24 mouse cellular contexts compared by ENCODE assay signal in genomic region chr8:57330106-57330505, GRCm38 (mm10). TPM values are rescaled to one million over a fixed set of nuclear protein-coding genes. Genes with fewer than 3 reads are reported as not detected.
A peak's percentile ranks its signal among the peaks of the same experiment; 100 is the strongest.
DNase-seq lines count a peak whose midpoint lies in the region; ATAC-seq lines count a peak whose summit lies in the region.
"Had no signal": no experiment of that assay in that cellular context is flagged by ENCODE, and none has a peak within 500 bp of the region (broad histone marks: within the 10 kb centered on the region; RNA-seq: fewer than 3 reads in every experiment).

No protein-coding gene starts in this region.

- H3K27ac ChIP-seq in heart, embryonic 11.5 days (ENCODE audit: low read depth, low read length), result peak overlapping the region; percentile 29; the same call in 1 of the 2 replicates
- H3K27ac ChIP-seq in liver, embryonic 11.5 days (ENCODE audit: low read depth, low read length), result no peak overlapping the region
- H3K27ac ChIP-seq in liver, embryonic 12.5 days, result no peak overlapping the region
- no peak overlapping the region; the same call in 1 of the 2 replicates for H3K27ac ChIP-seq in embryonic facial prominence, embryonic 13.5 days
- H3K27ac ChIP-seq in limb, embryonic 12.5 days, result 0 out of 2 replicates have a peak overlapping the region, but pooled peaks have one; percentile 23
- H3K27ac ChIP-seq: forebrain, embryonic 15.5 days; hindbrain, embryonic 14.5 days; intestine, embryonic 15.5 days; left cerebral cortex, adult 2 months had no signal

- H3K36me3 ChIP-seq in heart, embryonic 11.5 days (ENCODE audit: control insufficient read depth, insufficient read depth, low read length), result no peaks in the 10 kb centered on the region
- H3K36me3 ChIP-seq in liver, embryonic 11.5 days (ENCODE audit: control insufficient read depth, insufficient read depth, low read length), result no peaks in the 10 kb centered on the region
- no peaks in the 10 kb centered on the region for H3K36me3 ChIP-seq in liver, embryonic 12.5 days
- H3K36me3 ChIP-seq in embryonic facial prominence, embryonic 13.5 days, result no peaks in the 10 kb centered on the region
- H3K36me3 ChIP-seq in limb, embryonic 12.5 days, result peaks cover 11% of the 10 kb centered on the region; the same call in 1 of the 2 replicates
- H3K36me3 ChIP-seq: embryonic facial prominence, embryonic 12.5 days; forebrain, embryonic 15.5 days; intestine, embryonic 15.5 days had no signal

- 35% methylated on average over 2 of the region's 2 CpGs for WGBS in heart, embryonic 11.5 days (ENCODE audit: insufficient replicate concordance)
- WGBS in liver, embryonic 11.5 days, result 34% methylated on average over 2 of the region's 2 CpGs
- 41% methylated on average over 2 of the region's 2 CpGs for WGBS in liver, embryonic 12.5 days (ENCODE audit: insufficient replicate concordance)
- 12% methylated on average over 2 of the region's 2 CpGs for WGBS in embryonic facial prominence, embryonic 13.5 days
- 27% methylated on average over 2 of the region's 2 CpGs for WGBS in limb, embryonic 12.5 days

- peak overlapping the region; percentile 74; the same call in 1 of the 2 replicates for H3K4me2 ChIP-seq in heart, embryonic 11.5 days
- H3K4me2 ChIP-seq in liver, embryonic 11.5 days, result no peak overlapping the region
- H3K4me2 ChIP-seq in liver, embryonic 12.5 days, result no peak overlapping the region
- peak overlapping the region; percentile 52 for H3K4me2 ChIP-seq in embryonic facial prominence, embryonic 13.5 days
- H3K4me2 ChIP-seq in limb, embryonic 12.5 days, result peak overlapping the region; percentile 74
- H3K4me2 ChIP-seq: forebrain, embryonic 15.5 days; hindbrain, embryonic 14.5 days; intestine, embryonic 15.5 days had no signal

- no peak for ATAC-seq in heart, embryonic 11.5 days (replicated peaks; ENCODE audit: insufficient number of reproducible peaks, low FRiP score, low TSS enrichment)
- no peak for ATAC-seq in liver, embryonic 11.5 days (replicated peaks; ENCODE audit: low FRiP score)
- no peak for ATAC-seq in liver, embryonic 12.5 days
- ATAC-seq in embryonic facial prominence, embryonic 13.5 days (ENCODE audit: insufficient number of reproducible peaks, insufficient read depth, low FRiP score, low TSS enrichment, low read depth), result no peak
- ATAC-seq in limb, embryonic 12.5 days (ENCODE audit: insufficient number of reproducible peaks, insufficient read depth, low FRiP score, low TSS enrichment, low read depth), result no peak
- ATAC-seq: forebrain, embryonic 15.5 days; intestine, embryonic 15.5 days; midbrain, embryonic 16.5 days had no signal

- no peaks in the 10 kb centered on the region for H3K9me3 ChIP-seq in heart, embryonic 11.5 days (replicated peaks; ENCODE audit: control insufficient read depth, low read length)
- H3K9me3 ChIP-seq in liver, embryonic 11.5 days (ENCODE audit: control insufficient read depth, low read length), result no peaks in the 10 kb centered on the region
- no peaks in the 10 kb centered on the region for H3K9me3 ChIP-seq in liver, embryonic 12.5 days (replicated peaks)
- no peaks in the 10 kb centered on the region for H3K9me3 ChIP-seq in embryonic facial prominence, embryonic 13.5 days
- H3K9me3 ChIP-seq in limb, embryonic 12.5 days, result no peaks in the 10 kb centered on the region
- H3K9me3 ChIP-seq: embryonic facial prominence, embryonic 12.5 days; forebrain, embryonic 15.5 days; intestine, embryonic 15.5 days had no signal

- H3K27me3 ChIP-seq in heart, embryonic 11.5 days (ENCODE audit: control insufficient read depth, insufficient read depth, low read length), result no peaks in the 10 kb centered on the region
- peaks cover 100% of the 10 kb centered on the region for H3K27me3 ChIP-seq in liver, embryonic 11.5 days (replicated peaks; ENCODE audit: control insufficient read depth, insufficient read depth, low read length)
- H3K27me3 ChIP-seq in liver, embryonic 12.5 days (replicated peaks), result peaks cover 100% of the 10 kb centered on the region
- H3K27me3 ChIP-seq in embryonic facial prominence, embryonic 13.5 days, result peaks cover 100% of the 10 kb centered on the region
- H3K27me3 ChIP-seq in limb, embryonic 12.5 days, result peaks cover 59% of the 10 kb centered on the region

- peak overlapping the region; percentile 3; the same call in 1 of the 2 replicates for H3K4me3 ChIP-seq in heart, embryonic 11.5 days (ENCODE audit: low read depth, low read length)
- no peak overlapping the region for H3K4me3 ChIP-seq in liver, embryonic 11.5 days (ENCODE audit: low read depth, low read length)
- H3K4me3 ChIP-seq in liver, embryonic 12.5 days, result no peak overlapping the region
- H3K4me3 ChIP-seq in embryonic facial prominence, embryonic 13.5 days, result no peak overlapping the region
- no peak overlapping the region for H3K4me3 ChIP-seq in limb, embryonic 12.5 days (replicated peaks)
- H3K4me3 ChIP-seq: embryonic facial prominence, embryonic 12.5 days; forebrain, embryonic 15.5 days; intestine, embryonic 15.5 days; left cerebral cortex, adult 2 months; megakaryocyte, embryonic 14.5 days had no signal

- H3K4me1 ChIP-seq in heart, embryonic 11.5 days (ENCODE audit: control insufficient read depth, insufficient read depth, low read length), result peaks cover 29% of the 10 kb centered on the region
- 0 out of 2 replicates have a peak, but pooled peaks cover 7% of the 10 kb centered on the region for H3K4me1 ChIP-seq in liver, embryonic 11.5 days (replicated peaks; ENCODE audit: control insufficient read depth, insufficient read depth, low read length)
- peaks cover 9% of the 10 kb centered on the region; the same call in 1 of the 2 replicates for H3K4me1 ChIP-seq in liver, embryonic 12.5 days
- peaks cover 18% of the 10 kb centered on the region for H3K4me1 ChIP-seq in embryonic facial prominence, embryonic 13.5 days
- peaks cover 55% of the 10 kb centered on the region for H3K4me1 ChIP-seq in limb, embryonic 12.5 days (replicated peaks)

- H3K9ac ChIP-seq in heart, embryonic 11.5 days (ENCODE audit: low read depth, low read length), result no peak overlapping the region; the same call in 1 of the 2 replicates
- no peak overlapping the region for H3K9ac ChIP-seq in liver, embryonic 11.5 days (ENCODE audit: low read depth, low read length)
- H3K9ac ChIP-seq in liver, embryonic 12.5 days, result no peak overlapping the region
- no peak overlapping the region for H3K9ac ChIP-seq in embryonic facial prominence, embryonic 13.5 days
- H3K9ac ChIP-seq in limb, embryonic 12.5 days (replicated peaks), result no peak overlapping the region
- H3K9ac ChIP-seq: embryonic facial prominence, embryonic 12.5 days; forebrain, embryonic 15.5 days; hindbrain, embryonic 14.5 days; intestine, embryonic 15.5 days had no signal

- DNase-seq in heart, adult 9 months (ENCODE audit: low spot score in 2 of 2), result no peak
- DNase-seq in liver, embryonic 11.5 days (ENCODE audit: low spot score), result peak; percentile 18
- DNase-seq in lung, postnatal 36 days, result no peak
- DNase-seq: adrenal gland, adult 8-10 months; cerebellum, adult 9-10 months; gastrocnemius, postnatal 36 days; layer of hippocampus, adult 9-11 months; left cerebral cortex, postnatal 4 days; lung, adult 18-20 months; lung, postnatal 14 days had no signal

RNA-seq across cellular contexts. Expression of gene Hand2, which starts 9.3 kb away (rescaled TPM):
- polyA plus RNA-seq in heart, embryonic 11.5 days (2014; fragmentation: Nextera tagmentation; extraction: Ambion mirVana), result 17.2 and 17.9 TPM in 2 replicates
- 5.4 TPM in 2 replicates for polyA plus RNA-seq in liver, embryonic 11.5 days (2014; fragmentation: Nextera tagmentation; extraction: Ambion mirVana)
- 2.5 and 2.6 TPM in 2 replicates for polyA plus RNA-seq in liver, embryonic 12.5 days (2016; fragmentation: Nextera tagmentation; extraction: Ambion mirVana)
- 2.8 and 8.3 TPM in 2 replicates for polyA plus RNA-seq in embryonic facial prominence, embryonic 13.5 days (2015; fragmentation: Nextera tagmentation; extraction: Ambion mirVana)
- polyA plus RNA-seq in limb, embryonic 12.5 days (2016; fragmentation: Nextera tagmentation; extraction: Ambion mirVana), result 19.6 and 23.7 TPM in 2 replicates
- polyA plus RNA-seq: C2C12; cortical plate, adult 2 months; forebrain, embryonic 15.5 days; hindbrain, embryonic 14.5 days; kidney, embryonic 14.5 days; midbrain, embryonic 16.5 days had no signal

Comparison
In these comparisons a context has a peak if more than half of its experiments do, and no peak if none do; other contexts are left out.
1. H3K27ac ChIP-seq: peak in heart, embryonic 11.5 days (single experiment) and limb, embryonic 12.5 days (single experiment); none in liver, embryonic 11.5 days (single experiment), liver, embryonic 12.5 days (single experiment) and embryonic facial prominence, embryonic 13.5 days (single experiment).
2. H3K4me2 ChIP-seq: peak in heart, embryonic 11.5 days (single experiment), embryonic facial prominence, embryonic 13.5 days (single experiment) and limb, embryonic 12.5 days (single experiment); none in liver, embryonic 11.5 days (single experiment) and liver, embryonic 12.5 days (single experiment).